Mouse (Mus musculus) adrenal gland, adult 18-20 months (tissue): ENCODE data around the gene Ppp1r21. TPM values are rescaled to one million over a fixed set of nuclear protein-coding genes. Genes with fewer than 3 reads are reported as not detected.

ENCODE experiments used
- DNase-seq, 2 experiments: peaks; one replicate each; pipeline ENCODE4 v3.0.0; 2021 to 2022; ENCODE audit warnings: low spot score in 2 of 2
- total RNA-seq, 2 experiments: library from RNA; stranded (reverse); gene quantifications; 1 replicate in 1 of 2; 2 replicates in 1 of 2; pipeline ENCODE4 v1.2.3; 2021

The Ppp1r21 gene
- total RNA-seq, 2 experiments from 2014 or later: 40.0 to 48.9 TPM

DNA sequence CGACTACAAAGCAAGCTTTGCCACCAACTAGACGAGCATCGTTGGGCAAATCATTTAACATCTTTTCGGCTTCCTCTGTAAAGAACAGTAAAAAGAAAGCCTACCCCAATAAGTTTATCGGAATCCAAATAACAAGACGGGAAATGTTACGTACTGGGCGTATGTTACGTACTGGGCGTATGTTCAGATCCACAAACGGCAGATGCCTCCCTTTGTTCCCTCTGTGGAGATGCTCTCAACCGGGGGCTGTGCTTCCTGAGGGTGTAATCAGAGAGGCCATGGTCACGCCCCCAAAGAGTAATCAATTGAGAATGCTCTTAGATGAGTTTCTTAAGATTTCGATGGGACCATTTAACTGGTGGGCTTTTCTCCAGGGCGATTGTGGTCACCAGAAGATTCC lies 79.4 kb downstream of the Ppp1r21 start:
- no peak for DNase-seq

DNA sequence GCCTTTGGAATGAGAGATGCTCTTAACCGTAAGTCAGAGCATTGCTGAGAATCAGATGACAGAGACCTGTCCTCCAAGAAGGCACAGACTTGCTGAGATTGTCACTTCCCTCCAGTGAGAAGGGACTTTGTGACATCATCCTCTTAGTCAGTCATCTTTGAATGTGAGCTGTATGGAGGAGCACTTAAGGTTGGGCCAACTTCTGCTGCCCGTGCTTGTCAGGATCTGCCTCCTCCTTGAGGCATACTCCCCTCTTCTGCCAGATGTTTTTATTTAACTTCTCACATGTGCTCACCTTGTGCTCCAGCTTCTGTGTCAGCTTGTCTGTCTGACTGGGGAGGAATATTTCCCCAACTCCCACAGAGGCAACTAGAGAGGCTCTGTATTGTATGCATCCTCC lies 81.1 kb downstream of the Ppp1r21 start:
- no peak for DNase-seq

DNA sequence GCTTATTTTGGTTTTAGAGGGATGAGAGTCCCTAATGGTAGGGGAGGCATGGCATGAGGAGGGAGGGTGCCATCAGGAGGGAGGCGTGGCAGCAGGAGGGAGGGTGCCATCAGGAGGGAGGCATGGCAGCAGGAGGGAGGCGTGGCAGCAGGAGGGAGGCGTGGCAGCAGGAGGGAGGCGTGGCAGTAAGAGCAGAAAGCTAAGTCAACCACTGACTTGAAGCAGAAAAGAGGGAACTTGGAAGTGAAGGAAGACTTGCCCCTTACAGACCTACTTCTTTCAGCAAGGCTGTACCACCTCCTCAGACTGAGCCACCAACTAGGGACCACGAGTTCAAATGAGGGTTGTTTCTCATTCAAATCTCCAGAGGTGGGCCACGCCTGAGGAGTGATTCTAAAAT lies 83.3 kb downstream of the Ppp1r21 start:
- no peak for DNase-seq

DNA sequence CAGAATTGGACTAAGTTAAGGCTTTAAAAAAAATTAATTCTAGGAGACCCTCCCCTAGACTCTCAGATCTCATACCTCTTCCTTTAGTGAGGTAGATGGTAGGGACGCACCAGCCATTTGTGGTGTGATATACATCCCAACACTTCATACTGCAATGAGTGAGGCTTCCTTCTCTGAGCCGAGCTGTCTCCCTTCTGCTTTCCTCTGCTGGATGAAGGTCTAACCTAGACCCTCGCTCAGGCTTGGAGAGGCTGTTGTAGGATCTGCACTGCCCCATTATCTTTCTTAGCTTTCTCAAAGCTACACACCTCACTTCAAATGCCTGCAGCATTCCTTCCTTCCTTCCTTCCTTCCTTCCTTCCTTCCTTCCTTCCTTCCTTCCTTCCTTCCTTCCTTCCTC lies 83.8 kb downstream of the Ppp1r21 start:
- DNase-seq: no peak

DNA sequence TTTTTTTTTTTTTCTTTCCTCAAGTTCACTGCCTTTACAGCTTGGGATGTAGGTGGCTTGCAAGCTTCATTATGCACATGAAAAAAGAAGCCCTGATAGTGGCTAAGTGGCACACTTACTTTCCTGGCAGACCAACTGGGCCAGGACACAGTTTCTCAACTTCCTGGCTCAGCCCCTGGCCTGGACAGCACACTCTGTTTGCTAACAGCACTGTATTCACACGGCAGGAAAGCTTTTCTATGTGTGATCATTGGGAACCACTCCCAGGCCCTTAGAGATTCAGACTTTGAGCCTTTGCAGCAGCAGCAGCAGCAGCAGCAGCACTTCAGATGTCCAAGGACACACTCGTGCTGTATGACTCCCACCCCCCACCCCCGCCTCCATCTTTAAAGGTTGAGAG lies 84.3 kb downstream of the Ppp1r21 start:
- no peak for DNase-seq

DNA sequence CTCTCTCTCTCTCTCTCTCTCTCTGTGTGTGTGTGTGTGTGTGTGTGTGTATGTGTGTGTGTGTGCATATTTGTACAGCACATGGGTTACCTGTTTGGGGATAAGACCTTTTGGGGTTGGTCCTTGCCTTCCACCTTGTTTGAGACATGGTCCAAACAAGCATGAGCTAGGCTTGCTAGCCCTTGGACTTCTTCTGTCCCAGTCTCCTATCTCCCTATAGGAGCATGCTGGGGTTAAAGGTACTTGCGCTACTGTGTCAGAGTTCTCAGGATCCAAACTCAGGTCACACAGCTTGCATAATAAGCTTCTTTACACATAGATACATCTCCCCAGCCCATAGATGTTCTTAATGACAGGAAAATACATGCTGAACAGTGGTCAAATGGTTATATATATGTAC lies 84.8 kb downstream of the Ppp1r21 start:
- DNase-seq: no peak

DNA sequence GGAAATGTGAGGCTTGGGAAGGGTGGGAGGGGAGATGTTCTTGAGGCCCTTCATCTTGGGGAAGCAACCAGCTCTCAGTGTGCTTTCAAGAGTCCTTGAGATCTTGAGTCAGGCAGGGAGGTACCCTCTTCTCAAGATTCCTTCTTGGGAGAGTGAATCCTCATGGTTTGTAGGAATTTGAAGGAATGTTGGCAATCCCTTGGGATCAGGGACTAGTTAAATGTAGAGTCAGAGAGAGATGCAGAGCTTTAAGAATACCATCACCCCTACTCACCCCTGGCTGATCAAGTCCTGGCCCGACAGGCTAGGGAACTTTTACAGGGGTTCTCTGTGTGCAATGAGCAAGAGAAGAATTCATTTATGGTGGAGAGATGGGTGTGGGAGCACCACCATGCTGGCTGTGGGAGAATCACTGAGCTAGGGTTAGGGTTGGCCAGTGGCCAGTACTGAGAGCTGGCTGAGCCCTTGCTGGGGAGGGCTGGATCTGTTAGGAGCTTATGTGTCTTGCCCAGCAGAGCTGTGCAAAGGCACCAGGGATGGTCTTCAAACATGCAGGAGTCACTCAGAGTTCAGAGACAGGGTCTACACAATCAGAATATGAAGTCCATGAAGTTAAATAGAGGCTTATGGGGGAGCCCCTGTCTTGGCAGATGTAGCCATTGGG lies 85.7 kb downstream of the Ppp1r21 start:
- no peak for DNase-seq

DNA sequence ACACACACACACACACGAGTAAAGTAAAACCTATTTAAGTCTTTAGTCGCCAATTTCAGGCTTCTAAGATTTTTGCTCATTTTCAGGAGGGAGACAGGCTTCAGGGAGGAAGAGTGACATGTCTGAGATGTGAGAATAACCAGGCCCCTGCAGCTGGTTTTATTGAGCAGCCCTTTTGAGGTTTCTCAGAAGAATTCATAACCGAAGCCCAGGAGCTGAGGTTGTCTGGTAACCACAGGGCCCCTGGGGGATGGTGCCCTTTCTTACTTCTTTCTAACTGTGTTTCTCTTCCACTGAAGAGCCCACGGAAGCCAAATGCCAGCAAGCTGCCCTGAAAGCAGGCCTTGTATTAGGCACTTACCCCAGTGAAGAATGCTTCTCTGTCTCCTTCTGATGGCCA lies 91.0 kb downstream of the Ppp1r21 start:
- DNase-seq: no peak

DNA sequence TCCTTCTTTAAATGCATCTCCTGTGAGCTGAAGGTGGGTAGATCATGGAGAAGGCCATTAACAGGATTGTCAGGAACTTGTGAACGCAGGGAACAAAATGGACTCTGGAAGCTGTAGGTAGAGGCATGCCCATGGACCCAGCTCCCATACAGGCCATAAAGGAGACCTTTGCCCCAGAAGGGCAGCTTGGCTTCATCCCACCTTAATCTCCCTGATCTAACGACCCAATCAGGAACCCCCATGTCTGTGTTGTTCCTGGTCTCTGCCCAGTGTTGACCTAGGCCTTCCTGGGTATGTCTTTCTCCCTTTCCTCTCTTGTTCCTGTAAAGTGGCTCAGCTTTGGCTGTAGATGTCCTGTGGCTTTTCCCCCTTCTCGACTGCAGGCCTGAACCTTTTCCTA lies 91.5 kb downstream of the Ppp1r21 start:
- no peak for DNase-seq

DNA sequence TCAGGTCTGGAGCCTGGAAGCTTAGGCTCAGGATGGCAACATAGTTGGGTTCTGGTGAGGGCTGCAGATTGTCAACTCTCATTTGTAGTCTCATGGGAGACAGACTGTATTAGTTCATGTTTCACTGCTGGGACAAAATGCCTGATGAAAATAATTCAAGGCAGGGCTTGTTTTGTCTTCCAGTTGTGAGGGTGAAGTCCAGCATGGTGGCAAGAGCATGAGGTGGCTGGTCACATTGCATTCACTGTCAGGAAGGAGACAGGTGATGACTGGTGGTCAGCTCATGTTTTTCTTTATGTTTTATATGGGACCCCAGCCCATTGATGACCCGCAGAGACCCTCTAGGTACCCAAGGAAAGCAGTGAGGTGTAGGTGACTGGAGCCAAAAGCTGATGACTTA lies 92.8 kb downstream of the Ppp1r21 start:
- DNase-seq: no peak

DNA sequence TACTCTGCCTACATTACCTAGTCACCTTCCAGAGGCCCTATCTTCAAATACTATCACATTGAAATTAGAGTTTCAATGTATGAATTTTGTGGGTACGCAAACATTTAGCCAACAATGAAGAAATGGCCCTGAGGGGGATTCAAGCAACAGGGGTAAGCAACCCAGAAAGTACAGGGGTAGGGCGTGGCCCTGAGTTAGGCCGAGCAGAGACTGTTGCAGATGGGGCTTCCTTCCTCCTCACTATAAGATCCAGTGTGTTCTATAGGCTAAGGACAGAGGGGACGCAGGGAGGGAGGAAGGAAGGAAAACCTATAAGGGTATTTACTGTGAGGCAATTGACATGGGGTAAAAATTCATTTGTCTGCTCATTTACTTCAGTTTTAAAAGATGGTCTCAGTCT lies 94.5 kb downstream of the Ppp1r21 start:
- DNase-seq: no peak

DNA sequence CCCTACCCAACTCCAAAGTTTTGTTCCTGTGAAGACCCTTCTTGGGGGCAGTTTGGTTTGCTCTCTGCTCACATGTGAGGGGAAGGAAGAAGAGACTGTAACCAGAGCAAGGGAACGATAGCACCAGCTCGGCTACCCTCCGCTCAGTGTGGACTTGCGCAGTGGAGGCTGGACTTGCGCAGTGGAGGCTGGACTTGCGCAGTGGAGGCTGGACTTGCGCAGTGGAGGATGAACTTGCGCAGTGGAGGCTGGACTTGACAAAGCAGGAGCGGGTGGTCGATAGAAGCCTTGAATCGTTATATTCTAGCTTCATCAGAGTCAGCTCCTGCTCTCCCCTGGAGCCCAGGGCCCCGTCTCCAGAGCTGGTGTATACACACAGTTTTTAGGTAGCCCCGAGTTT lies 95.4 kb downstream of the Ppp1r21 start:
- no peak for DNase-seq

DNA sequence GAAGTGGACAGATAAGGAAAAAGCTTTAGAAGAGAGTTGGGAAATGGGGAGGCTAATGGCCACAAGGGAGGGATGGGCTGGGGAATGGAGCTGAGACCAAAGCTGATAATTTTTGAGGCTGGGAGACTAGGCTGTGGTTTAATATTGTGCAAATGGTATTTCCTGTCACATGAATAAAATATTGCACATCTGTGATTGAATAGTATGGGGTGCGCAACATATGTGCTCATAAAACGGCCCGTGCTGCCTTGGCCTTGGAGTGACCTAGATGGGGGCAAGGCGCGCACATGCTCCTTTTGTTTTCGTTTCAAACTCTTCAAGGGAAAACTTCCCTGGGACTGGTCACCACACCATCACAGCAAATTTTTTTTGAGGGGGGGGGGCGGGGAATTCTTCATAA lies 96.0 kb downstream of the Ppp1r21 start:
- DNase-seq: no peak

DNA sequence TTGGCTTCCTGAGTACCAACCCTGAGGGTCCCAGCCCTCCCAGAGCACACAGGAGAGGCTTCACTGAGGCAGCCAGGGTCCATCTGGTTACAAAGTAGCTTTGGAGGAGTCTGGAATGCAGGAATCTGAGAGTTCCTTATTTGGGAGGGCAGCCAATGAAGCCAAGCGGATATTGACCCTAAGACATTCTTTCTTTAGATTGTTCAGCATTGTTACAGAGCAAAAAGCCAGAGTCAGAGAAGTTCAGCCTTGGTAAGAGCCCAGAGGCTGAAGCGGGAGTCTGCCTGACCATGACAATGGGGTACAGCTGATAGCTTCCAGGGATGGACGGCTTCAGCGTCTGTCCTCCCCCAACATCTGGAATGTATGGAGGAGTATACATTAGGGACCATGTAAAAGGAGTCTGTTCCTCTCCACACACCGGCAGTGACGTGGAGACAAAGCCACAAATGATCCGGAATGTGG lies 96.5 kb downstream of the Ppp1r21 start:
- no peak for DNase-seq

DNA sequence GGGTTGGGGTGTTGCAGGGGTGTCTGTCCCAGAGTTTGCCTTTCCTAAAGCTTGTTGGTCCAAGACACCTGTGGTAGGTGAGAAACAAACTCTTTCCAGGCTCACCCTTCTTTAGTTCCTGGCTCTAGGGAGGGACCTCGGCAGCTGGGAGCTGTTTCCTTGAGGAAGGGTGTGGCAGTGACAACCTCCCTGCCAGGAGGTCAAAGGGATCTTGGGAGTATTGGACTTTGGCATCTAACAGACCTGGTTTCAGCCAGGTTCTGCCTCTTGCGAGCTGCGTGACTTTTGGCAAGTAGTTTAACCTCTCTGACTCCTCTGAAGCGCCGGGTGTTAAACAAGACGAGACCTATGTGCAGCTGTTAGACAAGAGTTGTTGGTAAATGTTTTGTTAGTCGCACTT lies 97.2 kb downstream of the Ppp1r21 start:
- DNase-seq: no peak

DNA sequence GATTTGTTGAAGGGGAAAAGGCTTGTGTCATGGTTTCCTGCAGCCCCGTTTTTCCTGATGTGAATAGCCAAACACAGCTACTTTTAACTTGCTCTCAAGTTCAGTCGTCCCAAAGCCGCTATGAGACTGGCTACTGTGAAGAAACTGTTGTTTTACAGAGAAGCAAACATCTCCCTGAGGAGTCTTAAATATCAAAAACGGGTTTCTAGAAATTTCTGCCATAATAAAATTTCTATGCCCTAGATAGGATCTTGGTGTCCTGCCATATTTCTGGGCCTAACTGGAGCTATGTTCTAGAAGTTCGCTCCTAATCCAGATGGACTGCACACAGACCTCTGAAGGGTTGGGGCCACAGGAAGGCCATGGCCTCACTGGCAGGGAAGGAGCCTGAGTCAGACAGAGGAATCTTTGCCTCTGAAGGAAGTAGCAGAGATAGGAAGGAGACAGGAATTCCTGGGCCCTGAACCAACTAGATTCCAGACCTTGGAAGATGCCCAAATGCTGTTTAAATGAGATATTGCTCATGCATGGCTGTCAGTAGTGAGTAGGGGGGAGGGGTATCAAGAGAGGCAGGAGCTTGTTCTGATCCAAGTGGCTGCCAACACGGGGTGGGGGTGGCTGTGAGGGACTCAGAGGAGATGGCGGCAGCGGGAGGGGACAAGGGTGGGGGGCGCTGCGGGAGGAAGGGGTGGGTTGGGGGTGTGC lies 98.9 kb downstream of the Ppp1r21 start:
- peak in 1 of 2 experiments; percentile 33 for DNase-seq

DNA sequence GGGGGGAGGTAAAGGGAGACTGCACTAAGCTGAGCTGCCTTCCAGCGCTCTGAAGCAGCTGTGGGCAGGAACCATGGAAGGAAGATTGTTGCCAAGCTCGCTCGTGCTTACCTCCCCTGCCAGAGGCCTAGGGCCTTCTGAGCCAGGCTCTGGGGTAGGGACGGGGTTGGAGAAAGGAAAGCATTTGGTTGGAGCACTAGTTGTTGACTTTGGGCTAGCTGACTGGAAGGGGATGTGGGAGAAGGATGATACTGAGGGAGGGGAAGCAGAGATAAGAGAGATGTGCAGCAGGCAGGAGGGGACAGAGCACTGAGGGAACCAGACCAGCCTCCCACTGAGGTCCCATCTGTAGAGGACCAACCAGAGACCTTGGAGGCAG lies 99.5 kb downstream of the Ppp1r21 start:
- no peak for DNase-seq

DNA sequence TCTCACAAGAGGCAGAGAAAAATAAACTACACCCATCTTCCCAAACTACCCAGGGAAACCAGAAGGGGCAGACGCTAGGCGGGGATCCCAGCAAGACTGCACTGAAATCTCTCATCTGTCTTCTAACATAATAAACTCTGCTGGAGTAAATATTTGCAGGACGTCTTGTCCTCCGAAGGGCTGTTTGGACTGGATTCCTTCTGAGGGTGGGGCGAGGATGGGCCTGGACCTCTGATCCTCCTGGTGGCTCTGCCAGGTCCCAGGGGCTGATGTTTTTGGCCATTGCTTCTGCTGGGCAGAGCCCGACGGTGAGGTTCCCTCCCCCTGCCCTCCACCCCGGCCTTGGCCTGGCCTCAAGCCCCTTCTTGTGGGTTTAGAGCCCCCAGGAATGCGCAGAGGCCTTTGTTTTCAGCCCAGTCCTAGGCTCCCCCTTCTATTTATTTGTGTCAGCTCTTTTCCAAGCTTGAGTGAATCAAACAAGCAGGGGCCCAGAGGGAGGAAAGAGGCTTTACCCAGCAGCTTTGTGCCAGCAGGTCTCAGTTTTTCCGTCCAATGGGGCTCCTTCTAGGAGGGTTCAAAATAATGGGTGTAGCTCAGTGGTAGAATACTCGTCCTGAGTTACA lies 100.1 kb downstream of the Ppp1r21 start:
- DNase-seq: no peak

DNA sequence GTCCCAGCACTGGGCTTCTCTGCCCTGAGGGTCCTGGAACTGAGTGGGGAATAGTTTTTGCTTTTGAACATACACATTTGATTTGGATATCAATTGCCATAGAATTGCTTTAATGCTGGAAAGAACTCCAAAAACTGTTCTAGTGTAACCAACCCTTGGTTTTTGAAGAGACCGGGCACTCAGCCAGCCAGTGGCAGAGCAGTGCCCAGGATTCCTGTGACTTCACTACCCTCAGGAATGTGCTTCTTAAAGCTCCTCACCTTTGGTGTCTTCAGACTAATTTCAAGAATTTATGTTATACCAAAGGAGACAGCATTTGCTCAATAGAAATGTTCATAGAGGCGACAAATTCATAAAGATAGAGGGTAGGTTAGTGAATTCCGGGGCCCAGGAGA lies 100.6 kb downstream of the Ppp1r21 start:
- peak in 1 of 2 experiments; percentile 51 for DNase-seq

DNA sequence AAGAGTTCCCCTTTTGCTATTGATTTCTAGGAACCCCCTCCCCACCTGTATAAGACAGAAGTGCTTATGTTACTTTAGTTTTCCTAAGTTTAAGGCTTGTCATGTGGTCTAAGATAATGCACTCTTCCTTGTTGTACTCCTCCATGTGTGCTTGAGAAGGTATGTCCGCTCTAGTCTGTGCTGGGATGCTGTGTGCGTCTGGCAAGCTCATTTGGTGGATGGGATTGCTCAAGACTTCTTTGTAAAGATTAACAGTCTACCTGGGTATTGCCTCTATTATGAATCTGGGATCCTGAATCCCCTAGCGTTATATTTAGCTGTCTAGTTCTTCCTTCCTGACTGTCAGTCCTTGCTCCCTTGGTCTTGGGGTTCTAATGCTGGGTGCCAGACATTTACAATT lies 102.7 kb downstream of the Ppp1r21 start:
- no peak for DNase-seq

DNA sequence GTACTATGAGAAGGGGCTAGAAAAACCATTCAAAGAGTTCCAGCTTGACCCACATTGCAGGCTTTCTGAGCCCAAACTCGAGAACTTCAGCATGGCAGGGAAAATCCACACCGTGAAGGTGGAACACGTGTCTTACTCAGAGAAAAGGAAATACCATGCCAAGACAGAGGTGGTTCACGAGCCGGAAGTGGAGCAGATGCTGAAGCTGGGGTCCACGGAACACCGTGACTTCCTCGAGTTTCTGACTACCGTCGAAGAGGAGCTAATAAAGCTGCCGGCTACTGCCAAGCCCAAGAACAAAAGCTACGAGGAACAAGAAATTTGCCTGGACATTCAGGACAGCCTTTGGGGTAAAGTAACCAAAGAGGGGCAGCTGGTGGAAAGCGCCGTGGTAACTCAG lies 106.2 kb downstream of the Ppp1r21 start:
- no peak for DNase-seq

DNA sequence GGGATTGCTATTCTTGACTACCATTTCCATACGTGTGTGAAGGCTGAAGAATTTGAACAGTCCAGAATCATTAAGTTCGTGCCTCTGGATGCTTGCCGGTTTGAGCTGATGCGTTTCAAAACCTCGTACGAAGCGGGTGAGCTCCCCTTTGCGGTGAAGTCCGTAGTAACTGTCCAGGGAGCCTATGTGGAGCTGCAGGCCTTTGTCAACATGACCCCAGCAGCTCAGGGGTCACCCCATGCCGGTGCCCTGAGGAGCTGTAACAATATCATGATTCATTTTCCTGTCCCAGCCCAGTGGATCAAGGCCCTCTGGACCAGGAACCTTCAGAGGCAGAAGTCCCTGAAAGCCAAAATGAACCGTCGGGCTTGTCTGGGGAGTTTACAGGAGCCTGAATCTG lies 106.7 kb downstream of the Ppp1r21 start:
- DNase-seq: peak in 1 of 2 experiments; percentile 33
